Mouse (Mus musculus): ENCODE data around the gene Lamtor5. TPM values are rescaled to one million over a fixed set of nuclear protein-coding genes. Genes with fewer than 3 reads are reported as not detected.

Lamtor5 gene
- polyA plus RNA-seq, 1 experiment from 2014 or later: 189 TPM

DNA sequence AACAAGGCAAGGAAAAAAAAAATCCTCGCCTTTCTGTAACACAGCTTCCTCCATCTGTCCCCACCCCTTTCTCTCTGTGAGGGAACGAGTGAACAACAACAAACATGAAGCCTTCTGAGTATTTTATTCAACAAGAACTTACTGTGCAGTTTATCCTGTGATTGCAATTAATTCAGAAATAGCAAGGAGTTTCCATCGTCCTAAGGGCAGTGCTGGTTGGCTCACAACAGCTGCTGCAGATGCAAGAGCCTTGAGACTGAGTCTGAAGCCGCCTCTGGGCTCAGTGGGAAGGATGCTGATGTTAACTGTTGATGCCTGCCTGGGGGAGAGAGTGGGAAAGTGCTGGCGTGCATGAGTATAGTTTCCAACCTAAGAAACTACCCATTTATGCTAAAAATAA lies 20.7 kb upstream of the Lamtor5 start:
- no peak for ATAC-seq (ENCODE audit: low read depth)
- Histone ChIP-seq H3K4me1 (replicated peaks; ENCODE audit: control insufficient read depth, insufficient read depth, low read length) (no peaks in the 10 kb centered on the region), H3K4me3 (ENCODE audit: low read length) (no peak overlapping the region), H3K9ac (ENCODE audit: low read length) (no peak overlapping the region), H3K27me3 (ENCODE audit: control insufficient read depth, insufficient read depth, low read depth, low read length) (no peaks in the 10 kb centered on the region), H3K27ac (ENCODE audit: low read length) (no peak overlapping the region), H3K4me2 (ENCODE audit: low read depth, low read length) (no peak overlapping the region), H3K36me3 (ENCODE audit: control insufficient read depth, insufficient read depth, low read length) (no peaks in the 10 kb centered on the region), H3K9me3 (ENCODE audit: control insufficient read depth, low read length) (no peaks in the 10 kb centered on the region)
- 58% methylated on average over 5 of the region's 5 CpGs for WGBS

DNA sequence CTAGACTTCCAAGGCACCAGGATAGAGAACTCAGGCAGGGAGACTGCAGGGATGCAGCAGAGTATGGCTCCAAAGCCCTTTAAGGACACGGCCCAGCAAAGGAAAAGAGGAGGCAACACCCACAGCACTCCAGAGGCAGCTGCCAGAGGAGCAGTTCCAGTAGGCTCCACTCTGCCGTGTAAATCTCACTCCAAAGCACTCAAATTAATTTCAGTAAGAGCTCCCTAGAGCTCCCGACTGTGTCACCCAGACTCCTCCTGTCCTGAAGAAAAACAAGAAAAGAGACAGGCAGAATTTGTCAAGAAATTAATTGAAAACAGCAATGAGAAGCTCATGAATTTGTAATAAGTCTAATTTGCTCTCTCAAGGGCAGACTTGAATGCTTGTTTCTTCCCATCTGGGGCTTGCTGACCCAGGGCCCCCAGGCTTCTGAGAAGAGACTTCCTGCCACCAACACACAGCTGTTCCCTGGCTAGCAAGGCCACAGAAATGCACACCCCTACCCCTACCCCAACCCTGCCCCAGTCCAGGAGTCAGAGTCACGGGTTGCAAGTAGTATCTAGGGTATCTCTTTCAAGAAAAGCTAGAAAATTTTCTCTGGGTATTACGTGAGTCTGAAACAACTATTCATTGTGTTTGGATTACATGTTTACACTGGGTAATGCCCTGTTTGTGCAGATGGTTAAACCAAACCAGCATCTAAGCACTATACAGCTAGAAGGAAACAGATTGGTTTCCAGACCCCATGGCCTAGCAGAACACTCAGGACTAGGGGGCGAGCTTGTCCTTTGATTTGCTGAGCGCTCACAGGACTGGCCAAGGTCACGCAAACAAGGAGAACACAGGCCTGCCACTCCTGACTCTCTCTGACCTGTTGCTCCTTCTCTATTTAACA lies 17.5 kb upstream of the Lamtor5 start:
- ATAC-seq (ENCODE audit: low read depth): 0 out of 2 replicates have a peak, but pooled peaks have one; percentile 45
- H3K9me3 ChIP-seq (ENCODE audit: control insufficient read depth, low read length): no peaks in the 10 kb centered on the region
- H3K9ac ChIP-seq (ENCODE audit: low read length): no peak overlapping the region

DNA sequence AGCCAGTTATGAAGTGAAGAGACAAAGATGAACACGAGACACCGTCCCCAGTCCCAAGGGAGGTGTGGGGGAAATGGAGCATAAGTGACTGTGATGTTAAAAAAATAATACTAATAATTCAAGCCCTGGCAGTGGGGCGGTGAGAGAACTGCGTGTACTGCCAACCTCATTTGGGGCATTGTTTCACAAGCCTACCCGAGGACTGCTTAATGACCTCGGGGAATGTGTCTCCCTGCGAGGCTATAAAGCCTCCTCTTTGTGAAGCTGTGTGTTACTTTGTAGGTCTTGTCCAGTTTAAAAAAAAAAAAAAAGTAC lies 16.9 kb upstream of the Lamtor5 start:
- 37% methylated on average over 7 of the region's 7 CpGs for WGBS
- Histone ChIP-seq H3K9ac (ENCODE audit: low read length) (no peak overlapping the region), H3K9me3 (ENCODE audit: control insufficient read depth, low read length) (no peaks in the 10 kb centered on the region), H3K27me3 (ENCODE audit: control insufficient read depth, insufficient read depth, low read depth, low read length) (no peaks in the 10 kb centered on the region), H3K4me2 (ENCODE audit: low read depth, low read length) (no peak overlapping the region), H3K27ac (ENCODE audit: low read length) (no peak overlapping the region), H3K4me3 (ENCODE audit: low read length) (no peak overlapping the region), H3K4me1 (replicated peaks; ENCODE audit: control insufficient read depth, insufficient read depth, low read length) (no peaks in the 10 kb centered on the region), H3K36me3 (ENCODE audit: control insufficient read depth, insufficient read depth, low read length) (no peaks in the 10 kb centered on the region)
- no peak for ATAC-seq (ENCODE audit: low read depth)

More for the DNA sequence above, 17.5 kb upstream of the Lamtor5 start:
- Histone ChIP-seq H3K4me3 (ENCODE audit: low read length) (no peak overlapping the region), H3K36me3 (ENCODE audit: control insufficient read depth, insufficient read depth, low read length) (no peaks in the 10 kb centered on the region), H3K27ac (ENCODE audit: low read length) (no peak overlapping the region), H3K27me3 (ENCODE audit: control insufficient read depth, insufficient read depth, low read depth, low read length) (no peaks in the 10 kb centered on the region), H3K4me1 (replicated peaks; ENCODE audit: control insufficient read depth, insufficient read depth, low read length) (no peaks in the 10 kb centered on the region), H3K4me2 (ENCODE audit: low read depth, low read length) (no peak overlapping the region)
- WGBS: 42% methylated on average over 8 of the region's 8 CpGs

DNA sequence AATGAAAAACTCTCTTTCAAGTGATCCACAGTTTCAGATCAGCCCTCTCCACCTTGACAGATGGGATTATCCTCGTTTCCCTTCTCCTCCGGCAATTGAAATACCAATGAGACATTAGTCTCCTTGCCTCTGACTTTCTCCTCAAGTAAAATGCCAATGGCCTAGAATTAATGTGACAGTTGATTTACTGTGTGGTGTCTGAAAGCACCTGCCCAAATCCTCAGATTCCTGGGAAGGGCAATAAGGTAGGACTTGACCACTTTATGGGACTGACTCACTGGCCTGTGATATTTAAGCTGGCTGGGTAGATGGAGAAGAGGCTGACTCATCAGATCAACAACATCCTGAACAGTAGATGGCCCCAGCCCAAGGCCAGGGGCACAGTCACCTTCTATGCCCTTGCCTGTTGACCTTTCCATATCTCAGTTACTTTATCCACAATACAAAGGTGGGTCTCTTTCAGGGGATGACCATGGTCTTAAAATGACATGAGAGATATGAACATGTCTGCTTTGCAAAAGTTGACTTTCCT lies 11.8 kb upstream of the Lamtor5 start:
- Histone ChIP-seq H3K9me3 (ENCODE audit: control insufficient read depth, low read length) (no peaks in the 10 kb centered on the region), H3K27ac (ENCODE audit: low read length) (no peak overlapping the region), H3K36me3 (ENCODE audit: control insufficient read depth, insufficient read depth, low read length) (no peaks in the 10 kb centered on the region), H3K4me1 (replicated peaks; ENCODE audit: control insufficient read depth, insufficient read depth, low read length) (no peaks in the 10 kb centered on the region), H3K27me3 (ENCODE audit: control insufficient read depth, insufficient read depth, low read depth, low read length) (no peaks in the 10 kb centered on the region), H3K4me3 (ENCODE audit: low read length) (no peak overlapping the region), H3K9ac (ENCODE audit: low read length) (no peak overlapping the region), H3K4me2 (ENCODE audit: low read depth, low read length) (no peak overlapping the region)
- WGBS: 56% methylated on average over 2 of the region's 2 CpGs
- no peak for ATAC-seq (ENCODE audit: low read depth)

DNA sequence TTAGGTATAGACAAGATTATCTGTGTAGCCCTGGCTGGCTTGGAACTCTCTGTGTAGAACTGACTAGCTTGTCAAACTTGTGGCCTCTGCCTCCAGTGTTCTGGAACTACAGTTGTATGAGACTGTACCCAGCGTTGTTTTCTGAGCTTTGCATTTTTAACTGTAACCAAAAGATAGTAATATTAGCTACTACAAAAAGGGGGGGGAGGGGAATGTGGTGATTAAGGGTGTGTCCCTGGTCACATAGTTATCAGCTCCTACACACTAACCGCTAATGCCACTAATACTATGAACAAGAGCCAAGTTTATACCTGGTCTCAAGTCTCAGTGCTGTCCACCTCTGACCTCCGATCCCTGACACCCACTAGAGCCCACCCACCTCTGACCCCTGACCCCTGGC lies 6.2 kb upstream of the Lamtor5 start:
- H3K4me2 ChIP-seq (ENCODE audit: low read depth, low read length): no peak overlapping the region
- no peak overlapping the region for H3K27ac ChIP-seq (ENCODE audit: low read length)
- no peak for ATAC-seq (ENCODE audit: low read depth)
- WGBS: 87% methylated on average over 3 of the region's 3 CpGs
- H3K9me3 ChIP-seq (ENCODE audit: control insufficient read depth, low read length): no peaks in the 10 kb centered on the region
- no peak overlapping the region for H3K9ac ChIP-seq (ENCODE audit: low read length)
- no peaks in the 10 kb centered on the region for H3K27me3 ChIP-seq (ENCODE audit: control insufficient read depth, insufficient read depth, low read depth, low read length)
- H3K36me3 ChIP-seq (ENCODE audit: control insufficient read depth, insufficient read depth, low read length): no peaks in the 10 kb centered on the region
- H3K4me3 ChIP-seq (ENCODE audit: low read length): no peak overlapping the region
- H3K4me1 ChIP-seq (replicated peaks; ENCODE audit: control insufficient read depth, insufficient read depth, low read length): no peaks in the 10 kb centered on the region

DNA sequence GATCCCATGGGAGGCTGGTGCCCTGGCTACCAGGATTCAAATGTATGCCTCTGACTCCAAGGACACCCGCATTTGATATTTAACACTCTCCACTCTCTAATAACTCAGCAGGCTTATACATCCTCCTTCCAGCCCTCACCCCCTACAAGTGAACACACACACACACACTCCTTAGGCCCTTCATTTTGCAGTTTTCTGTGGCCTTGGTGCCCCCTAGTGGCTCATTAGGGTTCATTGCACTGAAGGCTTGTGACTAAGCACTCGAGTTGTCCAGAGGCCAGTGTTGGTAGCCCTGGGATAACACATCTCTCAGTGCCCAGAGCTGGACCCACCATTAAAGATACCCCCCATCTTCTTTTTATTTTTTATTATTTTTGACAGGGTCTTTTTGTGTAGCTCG lies 4.8 kb upstream of the Lamtor5 start:
- peaks cover 2% of the 10 kb centered on the region; the same call in 1 of the 2 replicates for H3K4me1 ChIP-seq (replicated peaks; ENCODE audit: control insufficient read depth, insufficient read depth, low read length)
- peak; percentile 48; the same call in 1 of the 2 replicates for ATAC-seq (ENCODE audit: low read depth)
- H3K4me2 ChIP-seq (ENCODE audit: low read depth, low read length): no peak overlapping the region
- H3K4me3 ChIP-seq (ENCODE audit: low read length): no peak overlapping the region
- H3K27ac ChIP-seq (ENCODE audit: low read length): no peak overlapping the region
- no peaks in the 10 kb centered on the region for H3K27me3 ChIP-seq (ENCODE audit: control insufficient read depth, insufficient read depth, low read depth, low read length)
- no peak overlapping the region for H3K9ac ChIP-seq (ENCODE audit: low read length)
- 9% methylated on average over 3 of the region's 3 CpGs for WGBS
- H3K36me3 ChIP-seq (ENCODE audit: control insufficient read depth, insufficient read depth, low read length): no peaks in the 10 kb centered on the region
- no peaks in the 10 kb centered on the region for H3K9me3 ChIP-seq (ENCODE audit: control insufficient read depth, low read length)

DNA sequence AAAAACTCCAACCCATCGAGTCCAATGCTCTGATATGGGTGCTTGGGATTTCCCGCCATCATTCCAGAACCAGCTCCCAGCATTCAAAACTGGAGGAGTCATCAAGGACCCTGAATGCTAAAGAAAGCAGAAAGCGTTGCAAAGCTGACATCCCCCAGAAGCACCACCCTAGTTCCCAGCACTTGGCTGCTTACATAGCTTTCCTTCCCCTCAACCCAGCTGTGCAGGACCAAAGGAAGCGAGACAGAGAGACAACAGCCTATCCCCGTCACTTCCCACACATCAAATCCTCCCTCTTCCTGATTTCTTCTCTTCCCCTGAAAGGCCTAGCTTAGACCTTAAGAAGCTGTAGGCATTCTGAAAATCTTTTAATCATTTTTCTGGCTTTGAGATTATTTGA lies 3.3 kb upstream of the Lamtor5 start:
- ATAC-seq (ENCODE audit: low read depth): no peak
- no peaks in the 10 kb centered on the region for H3K9me3 ChIP-seq (ENCODE audit: control insufficient read depth, low read length)
- 36% methylated on average over 5 of the region's 5 CpGs for WGBS

DNA sequence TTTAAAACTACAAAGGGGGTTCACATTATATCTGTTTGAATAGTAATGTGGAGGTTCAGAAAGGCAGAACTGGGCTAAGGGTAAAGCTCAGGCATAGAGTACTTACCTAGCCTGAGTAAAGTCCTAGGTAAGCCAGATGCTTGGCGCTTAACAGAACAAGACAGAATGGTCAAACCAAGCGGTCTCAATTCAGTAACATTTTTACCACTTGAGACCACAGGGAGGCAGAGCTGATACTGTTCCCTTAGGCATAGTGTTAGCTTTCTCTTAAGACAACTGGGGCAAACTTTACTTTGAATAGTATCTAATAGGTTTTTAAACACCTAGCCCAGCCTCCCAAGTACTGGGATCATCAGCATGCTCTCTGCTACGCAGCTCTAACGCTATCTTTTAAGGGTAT lies 2.7 kb upstream of the Lamtor5 start:
- WGBS: 59% methylated on average over 4 of the region's 4 CpGs

More for the DNA sequence above, 3.3 kb upstream of the Lamtor5 start:
- Histone ChIP-seq H3K36me3 (ENCODE audit: control insufficient read depth, insufficient read depth, low read length) (no peaks in the 10 kb centered on the region), H3K27me3 (ENCODE audit: control insufficient read depth, insufficient read depth, low read depth, low read length) (no peaks in the 10 kb centered on the region), H3K9ac (ENCODE audit: low read length) (no peak overlapping the region), H3K4me1 (replicated peaks; ENCODE audit: control insufficient read depth, insufficient read depth, low read length) (peaks cover 8% of the 10 kb centered on the region; the same call in 1 of the 2 replicates), H3K27ac (ENCODE audit: low read length) (no peak overlapping the region), H3K4me2 (ENCODE audit: low read depth, low read length) (no peak overlapping the region), H3K4me3 (ENCODE audit: low read length) (no peak overlapping the region)

DNA sequence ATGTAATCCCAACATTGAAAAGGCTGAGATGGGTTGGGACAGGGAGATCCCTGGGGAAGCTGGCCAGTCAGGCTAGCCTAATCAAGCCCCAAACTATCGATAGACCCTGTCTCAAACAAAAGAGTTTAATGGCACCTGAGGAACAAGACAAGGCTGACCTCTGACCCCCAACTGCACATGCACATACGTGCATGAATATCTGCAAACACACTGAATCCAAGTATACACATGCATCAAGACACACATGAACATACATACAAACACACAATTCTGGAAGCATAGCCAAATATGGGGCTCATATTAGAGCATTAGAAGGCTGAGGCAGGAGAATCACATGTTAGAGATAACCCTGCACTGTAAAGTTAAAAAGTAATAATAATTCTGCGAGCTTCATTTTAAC lies 2.0 kb upstream of the Lamtor5 start:
- 81% methylated on average over 3 of the region's 3 CpGs for WGBS
- Histone ChIP-seq H3K9me3 (ENCODE audit: control insufficient read depth, low read length) (no peaks in the 10 kb centered on the region), H3K36me3 (ENCODE audit: control insufficient read depth, insufficient read depth, low read length) (no peaks in the 10 kb centered on the region), H3K4me3 (ENCODE audit: low read length) (no peak overlapping the region), H3K27me3 (ENCODE audit: control insufficient read depth, insufficient read depth, low read depth, low read length) (no peaks in the 10 kb centered on the region), H3K27ac (ENCODE audit: low read length) (no peak overlapping the region), H3K9ac (ENCODE audit: low read length) (no peak overlapping the region), H3K4me2 (ENCODE audit: low read depth, low read length) (no peak overlapping the region), H3K4me1 (replicated peaks; ENCODE audit: control insufficient read depth, insufficient read depth, low read length) (peaks cover 8% of the 10 kb centered on the region; the same call in 1 of the 2 replicates)
- no peak for ATAC-seq (ENCODE audit: low read depth)

More for the DNA sequence above, 2.7 kb upstream of the Lamtor5 start:
- Histone ChIP-seq H3K4me3 (ENCODE audit: low read length) (no peak overlapping the region), H3K9ac (ENCODE audit: low read length) (no peak overlapping the region), H3K27ac (ENCODE audit: low read length) (no peak overlapping the region), H3K4me1 (replicated peaks; ENCODE audit: control insufficient read depth, insufficient read depth, low read length) (peaks cover 8% of the 10 kb centered on the region; the same call in 1 of the 2 replicates), H3K36me3 (ENCODE audit: control insufficient read depth, insufficient read depth, low read length) (no peaks in the 10 kb centered on the region), H3K27me3 (ENCODE audit: control insufficient read depth, insufficient read depth, low read depth, low read length) (no peaks in the 10 kb centered on the region), H3K9me3 (ENCODE audit: control insufficient read depth, low read length) (no peaks in the 10 kb centered on the region), H3K4me2 (ENCODE audit: low read depth, low read length) (no peak overlapping the region)
- ATAC-seq (ENCODE audit: low read depth): no peak

All from lung, embryonic 16.5 days (tissue).